Mouse (Mus musculus): ENCODE measurements at regions not wholly inside any gene's neighbourhood (a gene's known extent, or its start where the extent isn't known, plus 50 kb on each side); places are given as distances from the start of the nearest gene placed in this dataset.

- no peak for DNase-seq (ENCODE audit: low spot score)
Measured at GRCm38 (mm10) chr9:41588466-41589425, 427.2 kb upstream of the Ubash3b start.

GRCm38 (mm10) chr9:41587762-41588161, 426.3 kb upstream of the Ubash3b start:
- DNase-seq (ENCODE audit: low spot score), result no peak

- DNase-seq (ENCODE audit: low spot score), result no peak
Measured at GRCm38 (mm10) chr9:41586966-41587570, 425.6 kb upstream of the Ubash3b start.

- DNase-seq (ENCODE audit: low spot score), result no peak
Measured at GRCm38 (mm10) chr9:41586291-41586690, 424.8 kb upstream of the Ubash3b start.

DNA sequence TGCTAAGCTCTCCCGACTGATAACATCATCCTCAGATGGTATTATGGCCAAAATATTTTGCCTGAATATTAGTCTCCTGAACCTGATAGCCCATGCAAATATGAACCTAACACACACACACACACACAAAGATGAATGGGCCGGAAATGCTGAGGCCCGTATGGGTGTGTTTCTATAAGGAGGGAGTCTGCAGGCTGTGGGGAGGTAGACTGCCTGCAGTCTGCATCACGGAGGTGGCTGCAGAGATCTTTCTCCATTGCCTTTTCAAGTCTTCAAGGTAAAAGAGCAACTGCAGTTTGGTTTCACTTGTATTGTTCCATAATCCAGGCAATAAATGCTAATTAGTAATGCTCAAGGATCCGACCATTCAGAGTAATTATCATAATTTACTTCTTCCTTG, 424.3 kb upstream of the Ubash3b start:
- no peak for DNase-seq (ENCODE audit: low spot score)

DNA sequence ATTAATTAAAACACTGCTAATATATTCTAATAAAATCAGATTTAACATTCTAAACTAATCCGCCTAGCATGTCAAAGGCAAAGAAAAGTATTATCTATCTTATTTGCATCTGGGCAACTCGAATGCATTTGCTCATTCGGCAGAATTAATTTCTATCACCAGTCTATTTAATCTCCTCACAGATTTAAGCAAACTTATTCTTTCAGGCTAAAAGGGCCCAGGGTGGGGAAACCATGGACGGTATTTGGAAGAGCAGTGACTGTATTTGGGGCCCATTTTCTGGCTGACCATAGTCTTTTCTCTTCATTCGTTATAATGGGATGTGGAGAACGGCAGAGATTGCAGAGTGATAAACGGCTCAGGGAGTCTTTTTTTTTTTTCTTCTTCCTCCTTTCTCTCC, 423.5 kb upstream of the Ubash3b start:
- no peak for DNase-seq (ENCODE audit: low spot score)

DNA sequence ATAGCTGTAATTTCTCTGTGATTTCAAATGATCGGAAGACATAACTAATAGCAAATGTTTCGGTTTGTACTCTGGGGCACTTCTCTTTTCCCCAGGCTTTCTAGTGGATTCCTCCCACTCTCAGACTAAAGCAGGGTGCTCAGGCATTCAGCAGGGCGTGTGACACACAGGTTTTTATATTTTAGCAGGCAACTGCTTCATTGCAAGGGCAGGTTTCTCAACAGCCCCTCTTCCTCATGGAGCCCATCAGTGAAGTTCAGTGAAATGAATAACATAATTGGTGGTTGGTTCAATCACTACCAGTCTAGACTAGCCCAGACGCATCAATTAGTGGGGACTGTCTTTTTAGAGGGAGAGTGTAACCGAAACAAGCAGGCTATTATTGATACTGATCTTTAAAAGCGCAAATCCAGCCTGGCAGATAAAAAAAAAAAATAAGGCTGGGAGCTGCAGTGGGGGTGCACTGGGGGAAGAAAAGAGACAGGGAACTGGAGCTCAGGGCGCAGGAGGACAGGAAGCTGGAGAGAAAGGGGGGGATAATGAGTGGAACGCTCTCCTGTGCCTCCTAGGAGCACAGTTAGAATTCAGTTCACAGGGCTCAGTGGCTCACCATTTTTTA, 422.3 kb upstream of the Ubash3b start:
- no peak for DNase-seq (ENCODE audit: low spot score)

GRCm38 (mm10) chr9:41583276-41583675, 421.8 kb upstream of the Ubash3b start:
- no peak for DNase-seq (ENCODE audit: low spot score)

DNA sequence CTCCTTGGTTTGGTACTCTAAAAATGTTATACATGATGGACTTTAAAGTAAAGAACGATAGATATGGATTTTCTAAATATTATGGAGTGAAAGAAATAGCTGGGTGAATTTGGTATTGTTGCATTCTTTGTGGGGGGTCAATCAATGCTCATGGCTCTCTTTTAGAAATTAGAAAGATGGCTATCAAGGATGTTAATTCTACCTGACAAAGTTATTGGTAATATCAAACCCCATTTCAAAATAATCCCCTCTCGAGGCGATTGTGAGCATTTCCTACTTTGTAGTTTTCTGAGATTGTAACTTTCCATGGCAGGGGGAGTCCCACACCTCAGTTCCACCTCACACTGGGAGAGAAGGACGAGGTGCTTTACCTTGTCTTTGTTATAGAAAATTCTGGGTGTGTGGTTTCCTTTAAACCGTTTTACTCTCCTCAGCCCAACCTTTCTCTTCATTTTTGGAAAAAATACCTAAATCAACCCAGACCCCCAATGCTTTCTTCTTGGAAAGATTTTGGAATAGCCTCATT, 421.3 kb upstream of the Ubash3b start:
- DNase-seq (ENCODE audit: low spot score), result no peak

DNA sequence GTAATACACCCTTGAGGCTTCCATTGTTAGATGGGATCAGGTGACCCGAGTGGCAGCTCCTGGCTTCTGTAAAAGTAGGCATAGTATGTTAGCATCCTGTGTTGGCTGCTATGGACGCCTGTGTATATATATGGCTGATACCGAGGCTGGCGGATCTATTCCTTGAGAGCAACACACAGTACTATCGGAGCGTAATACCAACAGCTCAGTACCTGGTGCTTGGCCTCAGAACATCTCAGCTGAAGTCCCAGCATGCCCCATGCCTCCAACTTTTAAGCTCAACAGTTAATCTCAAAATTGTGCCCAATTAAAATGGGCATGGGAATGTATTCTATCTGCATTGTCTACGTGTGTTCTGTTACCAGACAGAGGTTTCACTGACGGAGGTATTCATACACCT, 420.7 kb upstream of the Ubash3b start:
- no peak for DNase-seq (ENCODE audit: low spot score)

DNA sequence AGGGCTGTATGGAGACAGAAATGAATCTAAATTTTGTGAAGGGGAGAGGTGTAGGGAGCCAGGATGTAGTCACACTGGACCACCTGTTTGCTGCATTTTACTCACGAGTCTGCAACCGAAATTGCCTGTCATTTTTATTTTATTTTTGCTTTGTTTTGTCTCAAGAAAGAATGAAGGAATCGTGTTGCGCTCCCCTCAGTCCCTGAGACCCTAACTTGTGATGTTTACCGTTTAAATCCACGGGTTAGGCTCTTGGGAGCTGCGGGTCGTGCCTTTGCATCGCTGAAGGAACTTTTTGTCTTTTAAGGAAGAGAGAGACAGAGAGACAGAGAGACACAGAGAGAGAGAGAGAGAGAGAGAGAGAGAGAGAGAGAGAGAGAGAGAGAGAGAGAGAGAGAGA, 420.2 kb upstream of the Ubash3b start:
- no peak for DNase-seq (ENCODE audit: low spot score)

DNA sequence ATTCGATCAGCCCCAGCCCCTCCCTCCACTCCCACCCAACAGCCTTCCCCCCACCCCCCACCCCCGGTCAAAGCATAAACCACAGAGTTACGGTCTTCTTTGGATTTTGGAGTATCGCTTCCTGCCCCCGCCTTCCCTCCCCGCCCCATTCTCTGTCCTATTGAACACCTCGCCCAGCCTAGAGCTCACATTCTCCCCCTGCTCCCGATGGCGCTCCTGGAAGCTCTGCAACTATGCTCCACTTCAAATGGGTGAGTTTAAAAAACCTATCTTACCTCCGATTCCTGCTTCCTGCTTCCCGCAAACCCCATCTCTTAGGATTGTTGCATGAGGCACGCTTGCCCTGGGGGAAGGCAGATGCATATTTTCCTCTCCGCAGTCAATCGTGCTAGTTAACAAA, 419.7 kb upstream of the Ubash3b start:
- no peak for DNase-seq (ENCODE audit: low spot score)

DNA sequence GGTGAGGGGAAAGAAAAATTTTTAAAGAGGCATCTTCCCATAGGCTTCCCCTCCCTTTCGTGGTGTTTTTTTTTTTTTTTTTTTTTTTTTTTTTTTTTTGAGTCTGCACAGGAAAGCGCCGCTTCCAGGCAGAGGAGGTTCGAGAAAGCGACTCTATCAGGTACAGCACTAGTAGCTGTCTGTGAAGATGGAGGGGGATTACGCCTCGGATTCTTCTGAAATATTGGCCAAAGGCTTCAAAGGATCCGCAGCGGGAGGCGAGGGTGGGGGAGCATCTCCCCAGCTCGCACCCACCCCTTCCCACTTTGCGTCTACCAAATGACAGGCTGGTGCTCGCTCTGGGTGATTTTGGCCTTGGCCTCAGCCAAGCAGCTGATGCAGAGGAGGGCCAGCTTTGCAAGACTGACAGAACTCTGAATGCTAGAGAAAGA, 419.1 kb upstream of the Ubash3b start:
- DNase-seq (ENCODE audit: low spot score), result no peak

DNA sequence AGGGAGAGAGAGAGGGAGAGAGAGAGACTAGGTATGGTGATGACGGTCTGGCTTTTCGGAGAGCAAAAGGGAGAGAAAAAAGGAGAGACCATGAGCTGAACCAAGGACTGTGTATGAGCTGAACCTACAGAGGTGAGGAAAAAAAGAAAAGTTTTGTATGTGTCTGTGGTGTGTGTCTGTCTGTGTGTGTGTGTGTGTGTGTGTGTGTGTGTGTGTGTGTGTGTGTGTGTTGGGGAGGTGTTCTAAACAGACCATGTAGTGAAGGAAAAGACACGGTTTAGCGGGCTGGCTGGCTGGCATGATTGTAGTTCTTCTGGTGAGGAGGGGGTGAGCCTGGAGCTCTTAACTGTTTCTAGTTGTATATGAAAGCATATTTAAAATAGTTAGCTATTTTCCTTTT, 418.6 kb upstream of the Ubash3b start:
- no peak for DNase-seq (ENCODE audit: low spot score)

- DNase-seq (ENCODE audit: low spot score), result no peak
Measured at GRCm38 (mm10) chr9:41579107-41580014, 417.9 kb upstream of the Ubash3b start.

GRCm38 (mm10) chr9:41578221-41579106, 417.0 kb upstream of the Ubash3b start:
- DNase-seq (ENCODE audit: low spot score), result no peak

DNA sequence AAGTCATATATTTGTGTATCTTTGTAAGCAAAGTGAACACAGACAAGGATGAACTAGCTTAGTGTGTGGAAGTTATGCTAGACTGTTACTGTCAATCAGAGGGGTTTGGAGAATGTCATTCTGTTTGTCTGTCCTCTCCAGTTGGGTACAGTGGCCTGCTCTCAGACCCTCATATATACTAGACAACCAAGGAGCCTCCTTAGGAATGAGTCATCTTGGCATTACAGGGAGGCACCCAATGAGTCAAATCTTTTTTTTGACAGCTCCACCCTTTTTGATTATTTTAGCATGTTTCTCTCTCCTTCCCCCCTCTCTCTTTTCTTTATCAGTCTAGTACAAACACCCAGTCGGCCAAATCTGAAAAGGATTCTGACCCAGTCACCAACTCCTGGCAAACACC, 416.3 kb upstream of the Ubash3b start:
- no peak for DNase-seq (ENCODE audit: low spot score)

DNA sequence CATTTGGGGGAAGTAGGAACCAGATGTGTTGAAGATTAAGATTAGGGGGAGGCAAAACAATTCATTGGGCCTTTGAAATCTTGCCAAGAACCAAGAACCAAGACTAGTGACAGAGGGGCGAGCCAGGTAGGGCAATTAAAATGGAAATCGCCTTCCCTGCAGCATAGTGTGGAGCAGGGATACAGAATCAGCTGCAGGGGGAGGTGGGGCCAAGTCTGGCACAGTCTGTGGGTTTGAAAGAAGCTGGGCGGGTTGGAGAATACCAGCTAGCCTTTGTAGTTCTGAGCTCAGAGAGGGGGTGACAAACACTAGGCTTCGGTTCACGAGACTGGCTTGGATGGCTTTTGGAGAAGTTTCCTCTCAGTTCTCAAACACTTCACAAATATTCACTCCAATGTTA, 414.3 kb upstream of the Ubash3b start:
- no peak for DNase-seq (ENCODE audit: low spot score)

DNA sequence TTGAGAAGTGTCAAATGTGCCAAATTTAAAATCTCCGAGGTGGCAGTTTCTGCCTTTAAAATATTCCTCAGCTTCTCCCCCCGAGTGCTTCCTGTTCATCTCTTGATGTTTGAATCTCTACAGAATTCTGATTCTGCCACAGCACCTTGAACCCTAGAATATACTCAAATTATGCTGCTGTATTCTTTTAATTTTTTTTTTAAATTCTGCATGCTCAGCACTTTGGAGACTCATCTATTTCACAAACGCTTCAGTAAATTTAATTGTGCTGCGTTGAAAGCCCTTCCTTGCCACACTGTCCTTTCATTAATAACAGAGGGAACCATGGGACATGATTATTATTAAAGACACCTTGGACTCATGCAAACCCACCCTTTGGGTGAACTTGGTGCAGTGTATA, 408.8 kb upstream of the Ubash3b start:
- no peak for DNase-seq (ENCODE audit: low spot score)

DNA sequence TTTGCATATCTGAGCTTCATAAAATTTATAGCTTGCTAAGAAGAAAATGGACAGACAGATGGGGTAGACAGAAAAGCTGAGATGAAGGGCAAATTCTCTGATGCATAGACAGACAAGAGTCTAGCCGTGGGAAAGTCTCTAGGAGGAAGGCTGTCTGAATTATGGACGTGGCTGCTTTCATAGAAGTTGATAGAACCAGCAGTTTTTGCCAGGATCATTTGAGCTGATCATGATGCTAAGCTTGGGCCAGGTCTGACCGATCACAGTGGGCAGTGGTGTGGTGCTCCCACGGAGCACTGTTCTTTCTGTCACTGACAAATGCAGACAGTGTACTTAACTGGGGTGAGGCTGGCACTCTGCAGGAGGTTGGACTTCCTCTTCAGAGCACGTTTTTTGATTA, 405.0 kb upstream of the Ubash3b start:
- DNase-seq (ENCODE audit: low spot score), result no peak

DNA sequence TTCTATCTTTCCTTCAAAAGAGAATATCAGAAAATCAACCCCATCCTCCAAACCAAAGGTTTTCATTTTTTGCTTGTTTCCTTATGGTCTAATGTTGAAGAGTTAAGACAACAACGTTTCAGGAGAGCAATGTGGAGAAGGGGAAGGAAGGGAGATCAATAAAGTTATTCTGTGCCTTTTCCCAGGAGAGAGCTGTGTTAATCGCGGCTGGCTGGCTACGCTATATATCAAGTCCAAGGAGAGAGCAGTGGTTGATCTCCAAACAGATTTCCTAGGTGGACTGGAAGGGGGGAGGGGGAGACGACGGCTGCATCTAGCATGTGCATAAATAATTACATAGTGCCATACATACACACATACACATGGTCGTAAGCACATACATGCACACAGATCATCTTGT, 404.3 kb upstream of the Ubash3b start:
- no peak for DNase-seq (ENCODE audit: low spot score)

Data from c-Kit-positive CD71-positive TER-119-positive erythroid progenitor cells, embryonic 14.5 days (primary cell).